Mouse (Mus musculus) liver, embryonic 11.5 days (tissue): Measurements from ENCODE around the gene Mum1l1. TPM values are rescaled to one million over a fixed set of nuclear protein-coding genes. Genes with fewer than 3 reads are reported as not detected.

ENCODE experiments used
- polyA plus RNA-seq: library from polyadenylated mRNA; unstranded; fragments of >200 nt; fragmentation: Nextera tagmentation; extraction: Ambion mirVana; gene quantifications from 2 replicates; pipeline ENCODE4 v1.2.1, GENCODE M21; 2014

The Mum1l1 gene
- polyA plus RNA-seq, 1 experiment from 2014 or later = 10.9 TPM

Other genes with a start within 250 kb of the Mum1l1 start
- gene Serpina7, start 124.8 kb upstream of the Mum1l1 start, polyA plus RNA-seq = 0.90 and 1.1 TPM in 2 replicates
- not detected in 2 replicates for gene 4930513O06Rik, start 123.8 kb upstream of the Mum1l1 start, polyA plus RNA-seq
- gene 4933428M09Rik, start 30.8 kb upstream of the Mum1l1 start, polyA plus RNA-seq = not detected in 2 replicates
- 0.56 and 0.70 TPM in 2 replicates for gene Trap1a, start 123.6 kb downstream of the Mum1l1 start, polyA plus RNA-seq